Mouse (Mus musculus): ENCODE results near the gene Smok3b. TPM values are rescaled to one million over a fixed set of nuclear protein-coding genes. Genes with fewer than 3 reads are reported as not detected.
"Not testable (repeated sequence)": the region's sequence is repeated elsewhere in the genome, so short reads cannot be mapped to it uniquely, and the experiment has no call there.

The Smok3b gene
- total RNA-seq (2015; ENCODE audit: low replicate concordance) (not detected in 2 replicates), total RNA-seq (2017; ENCODE audit: low replicate concordance) (not detected in 2 replicates)

DNA sequence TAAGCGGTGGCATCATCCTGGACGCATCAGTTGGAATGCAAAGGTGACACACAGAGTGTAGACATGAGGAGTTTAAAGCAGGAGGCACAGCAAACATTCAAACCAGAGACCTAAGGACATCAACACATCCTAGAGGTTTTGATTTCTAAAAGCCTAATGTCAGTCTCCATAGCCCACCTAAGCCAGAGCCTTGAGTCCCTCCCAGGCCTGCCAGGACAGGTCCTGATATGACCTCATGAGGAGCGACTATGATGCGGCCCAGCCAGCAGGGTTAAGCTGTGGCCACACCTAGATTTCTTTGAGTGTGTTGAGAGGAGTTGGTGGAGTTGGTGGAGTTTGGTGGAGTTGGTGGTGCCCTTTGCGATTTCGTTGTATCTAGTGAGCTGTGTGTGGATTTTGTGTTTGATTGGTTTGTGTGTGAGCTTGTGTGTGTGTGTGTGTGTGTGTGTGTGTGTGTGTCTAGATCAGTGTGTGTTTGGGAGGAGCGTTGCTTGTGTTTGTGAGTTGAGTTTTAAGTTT lies at the start of gene Smok3b, which contains the start of gene Smok3a:
TSS of gene Smok3b (plus strand) at position 469 of the 519 bp plus-strand sequence.
TSS of gene Smok3a (plus strand) at position 301 of the 519 bp plus-strand sequence.
- ATAC-seq (replicated peaks; ENCODE audit: low FRiP score, poor library complexity, severe bottlenecking), result not testable (repeated sequence)

DNA sequence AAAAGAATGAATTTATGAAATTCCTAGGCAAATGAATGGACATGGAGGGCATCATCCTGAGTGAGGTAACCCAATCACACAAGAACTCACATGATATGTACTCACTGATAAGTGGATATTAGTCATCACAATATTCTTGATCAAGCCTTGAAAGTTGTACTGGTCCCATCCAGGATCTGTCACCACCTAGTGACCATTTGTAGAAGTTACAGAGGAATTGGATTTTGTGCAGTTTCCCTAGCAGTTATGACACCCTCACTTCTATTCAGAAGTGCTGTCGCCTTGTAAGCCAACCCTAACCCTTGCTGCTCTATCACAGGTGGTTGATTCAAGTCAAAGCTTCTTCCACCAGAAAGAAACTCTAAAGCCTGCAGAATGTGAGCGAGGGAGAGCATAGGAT lies 48.1 kb upstream of the Smok3b start:
- ATAC-seq (replicated peaks; ENCODE audit: low FRiP score, poor library complexity, severe bottlenecking), result no peak

DNA sequence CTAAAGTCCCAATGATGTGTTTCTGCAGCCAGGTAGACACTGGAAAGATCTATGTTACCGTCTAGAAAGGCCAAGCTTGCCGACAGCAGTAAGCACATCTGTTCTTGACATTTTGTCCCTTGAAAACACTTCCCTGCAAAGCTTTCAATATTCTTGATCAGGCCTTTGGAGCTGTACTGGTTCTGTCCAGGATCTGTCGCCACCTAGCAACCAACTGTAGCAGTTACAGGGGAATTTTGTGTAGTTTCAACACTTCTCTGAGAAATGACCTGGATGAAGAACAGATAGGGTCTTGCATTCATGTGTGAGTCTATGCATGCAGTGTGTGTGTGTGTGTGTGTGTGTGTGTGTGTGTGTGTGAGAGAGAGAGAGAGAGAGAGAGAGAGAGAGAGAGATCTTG lies 47.5 kb upstream of the Smok3b start:
- ATAC-seq (replicated peaks; ENCODE audit: low FRiP score, poor library complexity, severe bottlenecking), result no peak

DNA sequence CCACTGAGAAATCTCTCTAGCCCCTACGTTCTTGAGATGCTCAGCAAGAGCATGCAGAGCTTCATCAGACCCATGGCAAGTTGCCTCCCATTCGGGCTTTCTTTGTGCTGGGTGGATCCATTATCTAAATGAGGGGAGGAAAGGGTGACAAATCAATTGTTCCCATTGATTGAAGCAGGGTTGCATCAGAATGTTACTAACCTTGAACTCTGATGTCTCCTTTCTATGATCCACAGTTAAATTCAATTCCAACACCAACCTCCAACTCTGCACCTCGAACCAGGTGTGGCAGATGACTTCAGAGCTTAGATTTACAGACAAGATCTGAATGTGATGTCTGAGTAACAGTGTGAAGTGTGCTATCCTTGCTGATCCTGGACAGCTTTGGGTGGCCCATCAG lies 46.5 kb upstream of the Smok3b start:
- ATAC-seq (replicated peaks; ENCODE audit: low FRiP score, poor library complexity, severe bottlenecking), result no peak

DNA sequence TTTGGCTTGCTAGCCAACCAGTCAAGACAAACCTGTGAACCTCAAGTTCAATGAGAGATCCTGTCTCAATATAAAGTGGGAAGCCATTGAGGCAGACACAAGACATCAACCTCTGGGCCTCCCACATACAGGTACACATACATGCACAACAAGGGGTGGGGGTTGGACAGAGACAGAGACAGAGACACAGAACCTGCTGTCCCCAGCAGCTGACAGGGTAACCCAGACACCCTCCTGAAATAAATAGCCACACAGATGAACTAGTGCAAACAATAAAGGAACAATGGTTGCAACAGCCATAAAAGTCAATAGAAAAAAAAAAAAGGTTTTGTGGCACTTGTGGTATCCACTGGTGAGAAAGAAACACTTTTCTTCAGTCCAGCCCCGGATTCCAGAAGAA lies 45.8 kb upstream of the Smok3b start:
- ATAC-seq (replicated peaks; ENCODE audit: low FRiP score, poor library complexity, severe bottlenecking), result no peak

DNA sequence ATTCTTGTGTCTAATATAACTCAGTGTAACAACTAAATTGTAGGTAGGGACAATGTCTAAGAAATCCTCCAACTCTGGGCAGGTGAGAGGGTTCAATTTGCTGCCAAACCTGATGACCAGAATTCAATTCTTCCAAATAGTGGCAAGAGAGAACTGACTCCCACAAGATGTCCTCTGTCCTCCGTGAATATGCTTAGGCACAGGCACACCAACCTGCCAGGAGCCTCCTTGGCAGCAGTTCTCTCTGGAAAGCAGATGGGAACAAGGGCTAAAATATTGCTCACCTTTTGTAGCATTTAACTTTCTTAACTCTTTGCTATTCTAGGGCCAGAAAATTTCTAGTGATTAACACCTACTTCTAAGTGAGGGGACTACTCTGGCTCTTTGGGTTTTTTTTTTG lies 43.9 kb upstream of the Smok3b start:
- ATAC-seq (replicated peaks; ENCODE audit: low FRiP score, poor library complexity, severe bottlenecking), result no peak

DNA sequence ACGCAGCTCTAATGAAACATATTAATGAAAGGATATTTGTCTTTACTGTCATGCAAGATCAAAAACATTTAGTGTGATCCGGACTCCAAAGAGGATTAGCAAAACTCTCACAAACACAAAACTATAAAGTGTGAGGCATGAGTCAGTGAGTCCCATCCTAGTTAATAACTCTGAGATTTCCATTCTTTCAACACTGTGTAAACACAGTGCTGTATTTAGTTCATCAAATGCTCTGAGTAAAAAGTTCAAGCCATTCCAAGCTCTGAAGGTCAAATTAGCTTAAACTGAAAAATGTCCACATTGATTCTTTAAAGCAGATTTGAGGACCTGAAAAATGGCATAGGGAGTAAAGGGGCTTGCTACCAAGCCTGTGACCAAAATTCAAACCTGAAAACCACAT lies 42.1 kb upstream of the Smok3b start:
- ATAC-seq (replicated peaks; ENCODE audit: low FRiP score, poor library complexity, severe bottlenecking), result no peak

DNA sequence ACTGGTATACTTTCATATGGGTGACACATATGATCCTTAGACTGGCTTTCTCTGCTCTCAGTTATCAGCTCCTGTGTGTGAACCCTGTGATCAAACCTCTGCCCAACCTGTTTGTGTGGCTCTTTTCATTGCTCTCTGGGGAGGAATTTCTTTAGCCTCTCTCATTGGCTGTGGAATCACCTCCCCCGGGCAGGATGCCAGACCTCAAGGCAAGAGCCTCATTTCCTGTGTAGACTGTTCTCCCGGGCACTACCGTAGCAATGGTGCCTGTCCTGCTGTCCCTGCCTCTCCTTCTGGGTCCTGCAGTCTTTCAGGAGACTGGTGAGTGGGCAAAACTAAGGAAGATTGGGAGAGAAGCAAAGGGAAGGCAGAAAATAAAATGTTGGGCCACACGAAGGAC lies 39.9 kb upstream of the Smok3b start, which contains the start of gene Azgp1:
TSS of gene Azgp1 (plus strand) at position 221 of the 400 bp plus-strand sequence.
- no peak for ATAC-seq (replicated peaks; ENCODE audit: low FRiP score, poor library complexity, severe bottlenecking)

DNA sequence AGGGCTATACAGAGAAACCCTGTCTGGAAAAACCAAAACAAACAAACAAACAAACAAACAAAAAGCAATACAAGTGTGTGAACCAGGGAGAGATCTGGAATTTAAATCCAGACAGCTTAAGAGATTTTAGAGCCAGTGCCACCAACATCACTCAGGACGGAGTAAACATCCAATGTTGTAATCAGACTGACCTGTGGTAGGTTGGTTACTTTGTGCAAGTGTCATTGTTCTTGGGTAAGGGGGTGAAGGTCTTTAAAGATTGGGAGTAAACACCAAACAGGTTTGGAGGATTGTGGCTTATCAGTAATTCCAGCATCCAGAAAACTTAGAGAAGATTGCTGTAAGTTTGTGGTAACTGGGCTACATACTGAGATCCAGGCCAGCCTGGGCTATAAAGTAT lies 34.9 kb upstream of the Smok3b start:
- ATAC-seq (replicated peaks; ENCODE audit: low FRiP score, poor library complexity, severe bottlenecking), result no peak

DNA sequence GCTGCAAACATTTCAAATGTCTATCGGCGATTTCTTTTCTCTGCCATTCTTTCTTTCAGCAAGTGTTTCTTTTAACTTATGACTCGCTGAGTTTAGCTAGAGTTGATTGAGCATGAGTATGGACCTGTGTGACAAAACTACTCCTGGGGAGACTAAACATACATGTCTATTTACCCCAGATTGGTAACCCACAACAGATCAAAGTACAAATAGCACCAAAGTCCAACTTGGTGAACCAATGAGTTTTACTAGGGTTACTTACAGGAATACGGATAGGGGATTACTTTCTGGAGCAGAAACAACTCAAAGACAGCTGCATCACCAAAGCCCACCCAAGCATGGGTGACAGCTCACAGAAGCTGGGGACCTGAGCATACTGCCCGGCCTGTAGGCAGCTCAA lies 11.8 kb upstream of the Smok3b start:
- ATAC-seq (replicated peaks; ENCODE audit: low FRiP score, poor library complexity, severe bottlenecking), result no peak

DNA sequence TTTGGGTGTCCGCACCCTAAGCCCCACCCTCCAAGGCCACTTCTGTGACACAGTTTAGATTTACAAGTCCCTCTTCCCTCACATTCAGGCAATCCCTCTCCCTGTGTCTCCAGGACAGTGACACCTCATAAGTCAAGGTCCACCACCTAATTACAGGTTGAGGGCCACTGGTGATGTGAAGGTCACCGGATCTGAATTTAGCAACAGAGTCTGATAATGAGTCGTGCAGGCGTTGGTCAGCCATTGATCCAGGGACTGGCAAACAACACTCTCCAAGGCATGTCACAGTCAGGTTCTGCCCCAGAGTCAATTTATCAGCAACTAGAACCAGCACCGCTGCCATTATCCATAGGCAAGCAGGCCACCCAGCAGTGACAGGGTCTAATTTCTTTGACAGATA lies 8.8 kb upstream of the Smok3b start:
- no peak for ATAC-seq (replicated peaks; ENCODE audit: low FRiP score, poor library complexity, severe bottlenecking)

DNA sequence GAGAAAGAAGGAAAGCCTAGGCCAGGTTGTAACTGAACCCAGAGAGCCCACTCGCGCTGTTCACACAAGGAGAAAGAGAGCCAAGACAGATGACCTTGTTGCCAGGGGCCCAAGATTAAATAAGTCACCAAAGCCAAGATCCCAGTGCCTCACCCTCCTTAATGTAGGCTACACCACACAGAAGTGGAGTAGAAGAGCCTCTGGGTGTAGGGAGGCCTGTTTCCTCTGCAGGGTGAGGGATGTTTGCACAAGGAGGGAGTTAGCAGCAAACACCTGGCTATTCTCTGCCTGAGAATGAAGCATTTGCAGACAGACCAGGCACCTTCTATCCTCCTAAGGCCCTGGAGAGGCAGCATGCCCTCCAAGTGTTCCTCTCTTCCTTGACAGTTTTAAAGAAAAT lies 4.7 kb upstream of the Smok3b start:
- no peak for ATAC-seq (replicated peaks; ENCODE audit: low FRiP score, poor library complexity, severe bottlenecking)

DNA sequence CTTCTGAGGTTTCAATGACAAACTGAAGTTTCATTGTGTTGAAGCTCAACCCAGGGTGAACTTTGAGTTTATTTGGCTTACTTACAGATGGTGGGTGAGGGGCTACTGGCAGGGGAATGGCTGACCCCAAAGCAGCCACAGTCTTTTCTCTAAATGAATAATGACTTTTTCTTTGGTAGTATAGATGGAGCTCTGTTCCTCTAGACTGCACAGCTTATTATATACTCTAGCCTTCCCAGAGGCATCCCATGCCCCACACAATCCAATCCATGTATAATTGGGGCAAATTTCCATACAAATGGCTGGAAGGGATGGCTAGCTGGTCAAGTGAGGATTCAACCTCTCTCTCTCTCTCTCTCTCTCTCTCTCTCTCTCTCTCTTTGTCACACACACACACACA lies 4.2 kb upstream of the Smok3b start:
- ATAC-seq (replicated peaks; ENCODE audit: low FRiP score, poor library complexity, severe bottlenecking), result no peak

DNA sequence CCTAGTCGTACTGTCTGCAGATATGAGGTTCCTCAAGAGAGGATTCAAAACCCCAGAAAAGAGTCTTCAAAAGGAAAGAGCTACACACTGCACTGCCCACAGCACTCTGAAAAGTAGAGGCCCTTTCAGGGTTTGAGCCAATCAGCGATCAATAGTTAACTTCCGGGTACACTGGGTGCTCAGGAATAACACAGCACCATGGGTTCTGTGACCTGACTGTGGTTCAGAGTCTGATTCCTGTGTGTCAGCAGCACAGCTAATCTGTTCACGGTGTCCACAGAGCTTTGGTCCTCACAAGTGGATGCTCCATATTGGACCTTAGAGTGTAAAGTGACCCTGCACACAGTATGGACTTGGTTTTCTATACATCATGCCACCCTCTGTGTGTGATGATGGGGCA lies 1.7 kb upstream of the Smok3b start:
- ATAC-seq (replicated peaks; ENCODE audit: low FRiP score, poor library complexity, severe bottlenecking), result not testable (repeated sequence)

DNA sequence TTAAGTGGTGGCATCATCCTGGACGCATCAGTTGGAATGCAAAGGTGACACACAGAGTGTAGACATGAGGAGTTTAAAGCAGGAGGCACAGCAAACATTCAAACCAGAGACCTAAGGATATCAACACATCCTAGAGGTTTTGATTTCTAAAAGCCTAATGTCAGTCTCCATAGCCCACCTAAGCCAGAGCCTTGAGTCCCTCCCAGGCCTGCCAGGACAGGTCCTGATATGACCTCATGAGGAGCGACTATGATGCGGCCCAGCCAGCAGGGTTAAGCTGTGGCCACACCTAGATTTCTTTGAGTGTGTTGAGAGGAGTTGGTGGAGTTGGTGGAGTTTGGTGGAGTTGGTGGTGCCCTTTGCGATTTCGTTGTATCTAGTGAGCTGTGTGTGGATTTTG lies 31.7 kb downstream of the Smok3b start, which contains the start of gene Smok3c:
TSS of gene Smok3c (plus strand) at position 301 of the 400 bp plus-strand sequence.
- ATAC-seq (replicated peaks; ENCODE audit: low FRiP score, poor library complexity, severe bottlenecking), result not testable (repeated sequence)

DNA sequence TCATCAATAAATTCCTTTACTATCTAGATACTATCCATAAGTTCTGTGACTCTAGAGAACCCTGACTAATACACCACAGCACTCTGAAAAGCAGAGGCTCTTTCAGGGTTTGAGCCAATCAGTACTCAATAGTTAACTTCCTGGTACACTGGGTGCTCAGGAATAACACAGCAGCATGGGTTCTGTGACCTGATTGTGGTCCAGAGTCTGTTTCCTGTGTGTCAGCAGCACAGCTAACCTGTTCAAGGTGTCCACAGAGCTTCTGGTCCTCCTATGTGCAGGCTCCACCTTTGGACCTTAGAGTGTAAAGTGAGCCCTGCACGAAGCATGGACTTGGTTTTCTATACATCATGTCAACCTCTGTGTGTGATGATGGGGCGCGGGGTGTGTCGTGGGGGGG lies 52.6 kb downstream of the Smok3b start:
- no peak for ATAC-seq (replicated peaks; ENCODE audit: low FRiP score, poor library complexity, severe bottlenecking)

DNA sequence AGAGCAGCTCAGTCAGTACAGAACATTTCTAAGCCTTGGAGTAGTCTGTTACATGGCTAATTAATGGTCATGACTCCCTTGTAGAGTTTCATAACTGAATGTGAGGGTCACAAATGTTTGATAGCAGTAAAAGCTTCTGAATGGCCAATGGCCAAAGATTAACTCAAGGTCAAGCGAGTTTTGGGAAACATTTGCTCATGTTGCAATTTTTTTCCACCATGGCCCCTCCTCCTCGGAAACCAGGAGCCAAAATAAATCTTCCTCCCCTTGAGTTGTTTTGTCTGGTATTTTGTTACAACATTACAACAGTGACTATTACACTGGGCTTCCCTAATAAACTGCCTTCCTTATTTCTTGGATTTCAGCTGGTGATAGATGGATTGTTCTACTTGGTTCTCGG lies 54.5 kb downstream of the Smok3b start:
- no peak for ATAC-seq (replicated peaks; ENCODE audit: low FRiP score, poor library complexity, severe bottlenecking)

DNA sequence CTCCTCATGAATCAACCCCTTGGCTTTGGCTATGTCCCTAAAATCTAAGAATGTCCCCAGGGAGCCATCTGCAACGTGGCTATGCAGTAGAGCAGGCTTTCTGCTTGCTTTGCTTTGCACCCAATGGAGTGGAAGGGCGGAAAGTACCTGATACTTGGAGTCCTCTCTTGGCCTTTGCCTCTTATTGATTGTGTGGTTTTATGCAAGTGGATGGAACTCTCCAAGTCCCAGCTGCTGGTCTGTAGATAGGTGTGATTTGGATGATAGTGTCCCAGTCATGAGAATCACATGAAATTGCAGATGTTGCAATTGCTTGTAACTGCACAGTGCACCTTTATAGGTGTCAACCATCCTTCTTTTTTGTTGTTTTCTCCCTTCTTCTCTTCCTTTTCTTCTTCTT lies 54.9 kb downstream of the Smok3b start:
- no peak for ATAC-seq (replicated peaks; ENCODE audit: low FRiP score, poor library complexity, severe bottlenecking)

DNA sequence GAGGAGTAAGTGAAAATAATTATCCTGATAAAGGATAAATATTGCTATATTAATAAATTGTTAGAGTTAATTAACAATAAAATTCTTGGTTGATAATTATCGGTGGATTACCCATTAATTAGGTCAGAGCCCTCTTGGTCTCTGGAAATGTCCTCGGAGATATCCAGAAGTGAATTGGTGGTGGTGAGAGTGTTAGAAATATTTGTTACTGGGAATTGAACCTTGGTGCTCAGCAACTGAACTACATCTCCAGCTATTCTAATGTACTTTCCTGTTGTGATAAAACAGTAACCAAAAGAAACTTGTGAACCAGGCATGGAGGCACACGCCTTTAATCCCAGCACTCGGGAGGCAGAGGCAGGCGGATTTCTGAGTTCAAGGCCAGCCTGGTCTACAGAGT lies 59.2 kb downstream of the Smok3b start:
- no peak for ATAC-seq (replicated peaks; ENCODE audit: low FRiP score, poor library complexity, severe bottlenecking)

DNA sequence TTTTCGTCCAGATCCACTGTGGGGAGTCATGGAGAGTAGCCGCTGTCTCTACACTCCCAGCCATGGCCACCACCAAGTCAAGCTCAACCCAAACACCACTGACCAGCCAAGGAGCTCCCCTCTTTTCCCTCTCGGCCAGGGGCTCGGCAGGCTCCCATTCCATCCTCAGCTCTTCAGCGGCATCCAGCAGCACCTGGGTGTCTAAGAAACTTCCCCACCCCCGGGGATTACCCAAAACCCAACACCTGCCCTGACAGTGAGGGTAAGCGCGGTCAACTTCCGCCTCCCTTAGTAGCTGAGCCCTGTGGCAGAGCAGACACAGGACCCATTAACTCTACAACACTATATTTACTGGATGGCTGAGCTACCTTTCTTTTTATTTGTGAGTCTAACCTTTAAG lies 60.2 kb downstream of the Smok3b start:
- ATAC-seq (replicated peaks; ENCODE audit: low FRiP score, poor library complexity, severe bottlenecking), result no peak

DNA sequence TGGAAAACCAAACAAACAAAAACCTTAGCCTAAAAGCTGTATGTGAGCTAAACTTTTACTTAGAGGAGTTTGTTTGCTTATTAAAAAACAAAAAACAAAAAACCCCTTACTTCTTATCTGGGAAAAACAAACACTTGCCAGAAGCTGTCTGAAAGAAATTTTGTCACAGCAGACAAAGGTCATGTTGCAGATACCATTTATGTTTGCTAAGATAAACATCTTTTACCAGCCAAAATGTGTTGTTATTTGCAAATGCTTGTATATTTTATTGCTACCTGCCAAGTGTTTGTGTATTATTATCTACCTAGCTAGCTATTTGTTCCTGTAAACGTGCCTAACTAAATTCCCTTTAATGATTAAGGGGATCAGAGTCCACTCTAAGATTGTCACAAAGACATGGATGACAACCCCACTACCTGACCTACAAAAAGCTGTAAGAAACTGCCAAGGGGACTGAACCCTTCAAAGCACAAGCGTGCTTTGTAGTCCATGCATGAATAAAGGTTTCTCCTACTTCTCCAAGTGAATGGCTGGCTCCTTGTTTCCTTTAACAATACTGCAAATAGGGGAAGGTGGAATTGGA lies 62.2 kb downstream of the Smok3b start:
- ATAC-seq (replicated peaks; ENCODE audit: low FRiP score, poor library complexity, severe bottlenecking), result no peak

DNA sequence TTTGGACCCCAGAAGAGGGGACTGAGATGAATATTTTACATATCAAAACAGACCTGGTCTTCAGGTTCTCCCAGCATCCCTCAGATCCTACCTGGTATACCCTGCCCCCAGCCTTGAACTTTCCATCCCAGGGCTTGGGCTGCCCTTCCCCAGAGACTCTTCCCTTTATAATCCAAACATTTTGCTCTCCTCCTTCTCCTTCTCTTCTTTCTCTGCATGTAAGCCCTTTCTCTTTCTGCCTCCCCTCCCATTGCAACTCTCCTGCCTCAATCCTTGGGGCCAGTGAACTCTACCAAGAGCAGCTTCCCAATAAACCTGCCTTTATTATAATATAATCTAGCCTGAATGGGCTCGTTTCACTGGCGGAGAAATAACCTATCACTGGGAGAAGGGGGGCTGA lies 62.7 kb downstream of the Smok3b start:
- ATAC-seq (replicated peaks; ENCODE audit: low FRiP score, poor library complexity, severe bottlenecking), result no peak
